Mouse (Mus musculus) forebrain, postnatal 0 days (tissue): ENCODE measurements around the gene Primpol. TPM values are rescaled to one million over a fixed set of nuclear protein-coding genes. Genes with fewer than 3 reads are reported as not detected.

Source experiments
- ATAC-seq: fragments of 200-750 bp; cut with Nextera tagmentation; 2 replicates; pipeline ENCODE4 v1.8.0; 2017; ENCODE audit warnings: mild to moderate bottlenecking, moderate library complexity
- DNase-seq: peaks from one replicate; pipeline ENCODE4 v3.0.0-alpha.2; 2015
- H3K27ac ChIP-seq: fragments of 300-500 bp; sonication (generic); 2 replicates; pipeline ENCODE4 v1.5.1; 2014; ENCODE audit warnings: low read depth, mild to moderate bottlenecking, antibody characterized with exemption, low read length, moderate library complexity, mixed read lengths
- H3K27me3 ChIP-seq: fragments of 300-500 bp; sonication (generic); 2 replicates; pipeline ENCODE4 v1.6.1; 2014; ENCODE audit warnings: mild to moderate bottlenecking, low read length, mixed read lengths; ENCODE audit not compliant: insufficient read depth
- H3K36me3 ChIP-seq: fragments of 300-500 bp; sonication (generic); 2 replicates; pipeline ENCODE4 v1.6.1; 2014; ENCODE audit warnings: mild to moderate bottlenecking, moderate library complexity; ENCODE audit not compliant: insufficient read depth
- H3K4me1 ChIP-seq: fragments of 300-500 bp; sonication (generic); 2 replicates; pipeline ENCODE4 v1.6.1; 2014; ENCODE audit warnings: antibody characterized with exemption; ENCODE audit not compliant: insufficient read depth
- H3K4me2 ChIP-seq: fragments of 300-500 bp; sonication (generic); 2 replicates; pipeline ENCODE4 v1.6.1; 2014; ENCODE audit warnings: low read depth, mild to moderate bottlenecking, moderate library complexity
- H3K4me3 ChIP-seq: fragments of 300-500 bp; sonication (generic); 2 replicates; pipeline ENCODE4 v1.5.1; 2014; ENCODE audit warnings: low read depth, low read length, mixed read lengths
- H3K9ac ChIP-seq: fragments of 300-500 bp; sonication (generic); 2 replicates; pipeline ENCODE4 v1.6.1; 2014; ENCODE audit warnings: mild to moderate bottlenecking
- H3K9me3 ChIP-seq: fragments of 300-500 bp; sonication (generic); 2 replicates; pipeline ENCODE4 v1.6.1; 2016; ENCODE audit warnings: low read length
- CTCF ChIP-seq: sonication (generic); IDR thresholded peaks from 2 replicates; pipeline ENCODE4 v1.5.1; 2016; ENCODE audit warnings: antibody characterized with exemption, control low read depth, low read depth
- WGBS: fragments of 180-500 bp; shearing (Covaris S2); extraction: QIAGEN DNeasy Blood & Tissue Kit; methylation state at CpG from one replicate; pipeline ENCODE4 v1.1.7; 2014; 5-methylcytosine and 5-hydroxymethylcytosine counted together
- polyA plus RNA-seq: library from polyadenylated mRNA; unstranded; fragments of >200 nt; fragmentation: Nextera tagmentation; extraction: Ambion mirVana; gene quantifications from 2 replicates; pipeline ENCODE4 v1.2.1, GENCODE M21; 2015
- total RNA-seq: library from RNA; depleted of rRNA; stranded (reverse); fragments of >200 nt; gene quantifications from 2 replicates; pipeline ENCODE4 v1.2.3, GENCODE M21; 2014; rRNA removed

Primpol gene
- total RNA-seq (5.4 and 6.1 TPM in 2 replicates), polyA plus RNA-seq (2.7 and 3.8 TPM in 2 replicates)

DNA sequence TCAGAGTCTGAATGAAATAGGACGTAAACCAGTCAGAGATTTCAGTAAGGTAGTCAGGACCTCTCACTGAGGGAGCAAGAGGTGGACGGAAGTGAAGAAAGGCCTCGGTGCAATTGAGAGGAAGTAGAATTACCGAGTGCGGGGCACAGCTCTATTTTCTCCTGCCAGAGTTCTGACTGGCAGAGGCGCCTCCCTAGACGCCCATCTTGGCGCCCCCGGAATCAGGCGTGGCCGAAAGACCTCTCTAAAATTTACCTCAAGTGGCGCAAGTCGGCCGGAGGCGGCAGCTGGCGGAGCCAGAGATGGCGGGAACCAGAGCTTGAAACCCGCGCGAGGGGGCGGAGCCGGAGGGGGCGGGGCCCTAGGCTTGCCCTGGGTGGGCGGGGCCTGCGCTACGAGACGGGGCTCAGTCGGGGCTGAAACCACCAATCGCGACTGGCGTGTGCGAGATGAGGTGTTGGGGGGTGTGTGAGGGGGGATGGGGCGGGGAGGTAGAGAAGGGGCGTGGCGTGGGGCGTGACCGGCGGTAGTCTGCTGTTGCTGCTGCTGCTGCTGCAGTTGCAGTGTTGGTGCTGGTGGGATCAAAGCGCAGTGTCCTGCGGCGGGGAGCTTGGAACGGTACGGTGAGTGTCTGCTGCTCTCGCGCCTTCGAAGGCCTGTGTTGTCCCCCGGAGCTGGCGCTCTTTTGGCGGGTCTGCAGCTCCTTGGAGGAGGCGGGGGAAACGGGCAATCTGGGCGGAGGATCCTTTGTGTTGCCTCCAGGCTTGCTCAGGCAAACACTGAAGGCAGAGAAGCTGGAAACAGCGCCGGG is at the start of gene Primpol, which contains the start of gene Casp3:
Gene Primpol, minus strand, starts transcription at position 334 of the 811 bp plus-strand sequence.
Gene Casp3, plus strand, starts transcription at position 413 of the 811 bp plus-strand sequence.
- peak within 1 kb of the TSS; percentile 95 for H3K27ac ChIP-seq
- no peaks in the 10 kb centered on the region for H3K27me3 ChIP-seq
- ATAC-seq (peak; percentile 98), DNase-seq (peak; percentile 97)
- peaks cover 10% of the 10 kb centered on the region for H3K4me1 ChIP-seq
- H3K4me2 ChIP-seq, result peak within 1 kb of the TSS; percentile 80
- peak within 1 kb of the TSS; percentile 88 for H3K9ac ChIP-seq
- no peaks in the 10 kb centered on the region for H3K9me3 ChIP-seq
- peak within 1 kb of the TSS; percentile 80 for H3K4me3 ChIP-seq
- WGBS, result under 1% methylated on average over 54 of the region's 54 CpGs
- 0 out of 2 replicates have a peak, but pooled peaks have one; percentile 4 for TF ChIP-seq CTCF
- no peaks in the 10 kb centered on the region for H3K36me3 ChIP-seq

DNA sequence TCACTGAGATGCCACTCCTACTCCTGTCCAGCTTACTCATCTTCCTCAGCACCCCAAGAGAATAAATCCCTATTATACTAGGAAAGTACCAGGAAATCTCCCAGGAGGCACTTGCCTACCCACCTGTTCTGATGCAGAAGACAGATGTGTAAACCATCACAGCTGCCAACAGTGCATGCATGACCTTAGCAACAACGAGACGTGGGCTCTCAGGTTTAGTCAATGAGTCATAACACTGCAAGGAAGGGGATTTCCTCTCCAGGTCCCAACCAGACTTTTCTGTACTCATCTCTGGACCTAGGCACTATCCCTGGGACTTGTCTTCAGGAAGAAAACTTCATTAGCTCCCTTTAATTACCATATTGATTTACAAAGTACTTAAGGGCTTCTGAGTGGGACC is 38.9 kb upstream of the Primpol start:
- Histone ChIP-seq H3K9me3 (no peaks in the 10 kb centered on the region), H3K4me2 (no peak overlapping the region), H3K4me1 (no peaks in the 10 kb centered on the region), H3K27ac (no peak overlapping the region), H3K36me3 (no peaks in the 10 kb centered on the region), H3K9ac (no peak overlapping the region), H3K4me3 (no peak overlapping the region), H3K27me3 (no peaks in the 10 kb centered on the region)
- WGBS, result 79% methylated on average over 2 of the region's 2 CpGs
- ATAC-seq (no peak), DNase-seq (no peak)
- no peak for TF ChIP-seq CTCF

DNA sequence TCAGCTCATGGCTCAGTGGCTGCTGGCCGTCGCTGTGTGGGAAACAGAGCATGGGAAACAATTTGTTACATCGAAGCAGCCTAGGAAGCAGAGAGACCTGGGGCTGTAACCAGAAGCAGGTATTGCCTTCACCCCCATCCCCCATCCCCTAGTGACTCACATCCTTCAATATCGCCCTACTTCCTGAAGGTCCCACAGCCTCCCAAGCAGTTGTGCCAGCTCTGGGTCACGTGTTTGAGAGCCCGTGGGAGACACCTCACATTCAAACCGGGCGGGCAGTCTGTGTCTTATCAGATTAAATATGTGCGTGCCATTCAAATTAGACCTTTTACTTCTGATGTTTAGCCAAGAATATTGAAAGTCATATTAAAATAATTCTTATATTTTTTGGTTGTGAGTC is 34.9 kb upstream of the Primpol start:
- no peak for DNase-seq

GRCm38 (mm10) chr8:46648421-46648820 is 31.4 kb upstream of the Primpol start:
- DNase-seq (no peak), ATAC-seq (no peak)
- no peak for TF ChIP-seq CTCF
- no peak overlapping the region for H3K4me2 ChIP-seq
- H3K9me3 ChIP-seq, result no peaks in the 10 kb centered on the region
- no peak overlapping the region for H3K4me3 ChIP-seq
- H3K36me3 ChIP-seq, result no peaks in the 10 kb centered on the region
- H3K27ac ChIP-seq, result no peak overlapping the region
- no peaks in the 10 kb centered on the region for H3K27me3 ChIP-seq
- WGBS, result 94% methylated on average over 4 of the region's 4 CpGs
- H3K4me1 ChIP-seq, result no peaks in the 10 kb centered on the region
- H3K9ac ChIP-seq, result no peak overlapping the region

More for the DNA sequence above, 34.9 kb upstream of the Primpol start:
- no peaks in the 10 kb centered on the region for H3K27me3 ChIP-seq
- no peak overlapping the region for H3K27ac ChIP-seq
- no peak overlapping the region for H3K4me2 ChIP-seq
- no peaks in the 10 kb centered on the region for H3K4me1 ChIP-seq
- ATAC-seq, result no peak
- no peaks in the 10 kb centered on the region for H3K9me3 ChIP-seq
- H3K4me3 ChIP-seq, result no peak overlapping the region
- H3K9ac ChIP-seq, result no peak overlapping the region
- no peak for TF ChIP-seq CTCF
- 79% methylated on average over 9 of the region's 9 CpGs for WGBS
- H3K36me3 ChIP-seq, result no peaks in the 10 kb centered on the region

- no peaks in the 10 kb centered on the region for H3K4me1 ChIP-seq
- 90% methylated on average over 5 of the region's 5 CpGs for WGBS
Observed at GRCm38 (mm10) chr8:46641272-46641671, 24.3 kb upstream of the Primpol start.

DNA sequence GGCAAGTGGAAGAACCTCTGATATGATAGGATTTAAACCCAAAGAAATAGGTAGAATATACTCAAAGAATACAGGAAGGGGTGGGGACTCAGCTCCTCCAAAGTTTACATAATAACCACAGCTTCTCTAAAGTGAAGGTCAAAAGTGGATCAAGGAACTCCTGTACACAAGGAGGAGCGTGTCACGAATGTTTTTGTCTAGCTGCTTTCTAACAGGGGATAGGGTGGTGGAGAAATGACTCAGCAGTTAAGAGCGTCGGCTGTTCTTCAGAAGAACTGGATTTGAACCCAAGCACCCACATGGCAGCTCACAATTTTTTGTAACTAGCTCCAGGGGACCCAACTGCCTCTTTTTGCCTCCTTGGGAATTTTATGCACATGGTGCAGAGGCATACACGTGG is 22.8 kb upstream of the Primpol start:
- DNase-seq (no peak), ATAC-seq (no peak)
- Histone ChIP-seq H3K4me2 (no peak overlapping the region), H3K4me3 (no peak overlapping the region), H3K4me1 (no peaks in the 10 kb centered on the region), H3K27ac (no peak overlapping the region), H3K9me3 (no peaks in the 10 kb centered on the region), H3K36me3 (peaks cover 44% of the 10 kb centered on the region), H3K27me3 (no peaks in the 10 kb centered on the region), H3K9ac (no peak overlapping the region)
- WGBS, result 89% methylated on average over 5 of the region's 5 CpGs
- no peak for TF ChIP-seq CTCF

More at GRCm38 (mm10) chr8:46641272-46641671, 24.3 kb upstream of the Primpol start:
- peaks cover 30% of the 10 kb centered on the region for H3K36me3 ChIP-seq
- H3K27me3 ChIP-seq, result no peaks in the 10 kb centered on the region
- H3K9ac ChIP-seq, result no peak overlapping the region
- TF ChIP-seq CTCF, result no peak
- H3K4me3 ChIP-seq, result no peak overlapping the region
- ATAC-seq (no peak), DNase-seq (no peak)
- no peak overlapping the region for H3K27ac ChIP-seq
- H3K9me3 ChIP-seq, result no peaks in the 10 kb centered on the region
- no peak overlapping the region for H3K4me2 ChIP-seq

- Histone ChIP-seq H3K9ac (no peak overlapping the region), H3K4me1 (no peaks in the 10 kb centered on the region), H3K4me3 (no peak overlapping the region), H3K27me3 (no peaks in the 10 kb centered on the region), H3K36me3 (peaks cover 51% of the 10 kb centered on the region), H3K9me3 (no peaks in the 10 kb centered on the region), H3K27ac (no peak overlapping the region), H3K4me2 (no peak overlapping the region)
- TF ChIP-seq CTCF, result 0 out of 2 replicates have a peak, but pooled peaks have one; percentile 5
- ATAC-seq, result peak; percentile 73
- peak; percentile 58 for DNase-seq
- whole genome bisulfite sequencing, result 19% methylated on average over 6 of the region's 6 CpGs
Observed at GRCm38 (mm10) chr8:46639010-46639571, 22.1 kb upstream of the Primpol start.
